ENCODE assay signal across 8 mouse cellular contexts in genomic region chr5:135369787-135370654, GRCm38 (mm10). TPM values are rescaled to one million over a fixed set of nuclear protein-coding genes. Genes with fewer than 3 reads are reported as not detected.
A peak's percentile ranks its signal among the peaks of the same experiment; 100 is the strongest.
DNase-seq lines count a peak whose midpoint lies in the region; ATAC-seq lines count a peak whose summit lies in the region.

TSS of gene Nsun5 (plus strand) at chr5:135369953.

- H3K9ac ChIP-seq in forebrain, embryonic 11.5 days (ENCODE audit: low read length): peak within 1 kb of the TSS; percentile 84
- peak within 1 kb of the TSS; percentile 86 for H3K9ac ChIP-seq in heart, embryonic 16.5 days (ENCODE audit: low read length)
- H3K9ac ChIP-seq in liver, embryonic 15.5 days: peak within 1 kb of the TSS; percentile 82
- peak within 1 kb of the TSS; percentile 89 for H3K9ac ChIP-seq in neural tube, embryonic 12.5 days

- H3K27ac ChIP-seq in forebrain, embryonic 11.5 days (ENCODE audit: low read depth, low read length): peak within 1 kb of the TSS; percentile 75; the same call in 1 of the 2 replicates
- peak within 1 kb of the TSS; percentile 83 for H3K27ac ChIP-seq in heart, embryonic 16.5 days (ENCODE audit: low read length)
- peak within 1 kb of the TSS; percentile 80 for H3K27ac ChIP-seq in liver, embryonic 15.5 days (replicated peaks)
- H3K27ac ChIP-seq in neural tube, embryonic 12.5 days: no peak within 1 kb of the TSS

- peak; percentile 81 for ATAC-seq in forebrain, embryonic 11.5 days (replicated peaks; ENCODE audit: low FRiP score)
- ATAC-seq in heart, embryonic 16.5 days (replicated peaks; ENCODE audit: extremely low read depth, insufficient read depth, low FRiP score): peak; percentile 65
- peak; percentile 77 for ATAC-seq in liver, embryonic 15.5 days (ENCODE audit: insufficient read depth)
- ATAC-seq in neural tube, embryonic 12.5 days (ENCODE audit: low FRiP score, low read depth): peak; percentile 49

- no peaks in the 10 kb centered on the region; the same call in 1 of the 2 replicates for H3K9me3 ChIP-seq in forebrain, embryonic 11.5 days (ENCODE audit: control insufficient read depth, low read length)
- H3K9me3 ChIP-seq in heart, embryonic 16.5 days (replicated peaks; ENCODE audit: control insufficient read depth, low read length): no peaks in the 10 kb centered on the region
- no peaks in the 10 kb centered on the region for H3K9me3 ChIP-seq in liver, embryonic 15.5 days (replicated peaks)
- 0 out of 2 replicates have a peak, but pooled peaks cover 4% of the 10 kb centered on the region for H3K9me3 ChIP-seq in neural tube, embryonic 12.5 days

- WGBS in forebrain, embryonic 11.5 days: 1% methylated on average over 64 of the region's 64 CpGs
- under 1% methylated on average over 64 of the region's 64 CpGs for WGBS in heart, embryonic 16.5 days
- under 1% methylated on average over 64 of the region's 64 CpGs for WGBS in liver, embryonic 15.5 days (ENCODE audit: insufficient replicate concordance)
- 1% methylated on average over 64 of the region's 64 CpGs for WGBS in neural tube, embryonic 12.5 days

- H3K4me1 ChIP-seq in forebrain, embryonic 11.5 days (replicated peaks; ENCODE audit: control insufficient read depth, insufficient read depth, low read length): no peaks in the 10 kb centered on the region
- peaks cover 5% of the 10 kb centered on the region; the same call in 1 of the 2 replicates for H3K4me1 ChIP-seq in heart, embryonic 16.5 days (ENCODE audit: control insufficient read depth, insufficient read depth, low read length)
- H3K4me1 ChIP-seq in liver, embryonic 15.5 days (replicated peaks): peaks cover 17% of the 10 kb centered on the region
- peaks cover 8% of the 10 kb centered on the region for H3K4me1 ChIP-seq in neural tube, embryonic 12.5 days

- peak within 1 kb of the TSS; percentile 86 for H3K4me2 ChIP-seq in forebrain, embryonic 11.5 days (ENCODE audit: low read depth, low read length, severe bottlenecking)
- peak within 1 kb of the TSS; percentile 75 for H3K4me2 ChIP-seq in heart, embryonic 16.5 days (ENCODE audit: low read depth, low read length)
- peak within 1 kb of the TSS; percentile 90 for H3K4me2 ChIP-seq in liver, embryonic 15.5 days
- peak within 1 kb of the TSS; percentile 96 for H3K4me2 ChIP-seq in neural tube, embryonic 12.5 days (replicated peaks)

- DNase-seq in CD8-positive naive resting alpha-beta T cell, adult 2 months (ENCODE audit: low read depth in 2 of 2, low spot score in 2 of 2): peak; percentile 86 to 96
- peak; percentile 95 for DNase-seq in c-Kit-positive CD71-negative TER-119-negative erythroid progenitor cells, embryonic 14.5 days (ENCODE audit: low read depth)
- DNase-seq in forebrain, embryonic 11.5 days (ENCODE audit: low spot score): peak; percentile 96
- DNase-seq in kidney, postnatal 36 days: peak; percentile 94 to 98
- DNase-seq in telencephalon, adult 2 months (ENCODE audit: low read depth, low spot score): peak; percentile 90

- no peaks in the 10 kb centered on the region for H3K27me3 ChIP-seq in forebrain, embryonic 11.5 days (ENCODE audit: control insufficient read depth, insufficient read depth, low read length)
- peaks cover 2% of the 10 kb centered on the region; the same call in 1 of the 2 replicates for H3K27me3 ChIP-seq in heart, embryonic 16.5 days (ENCODE audit: control insufficient read depth, insufficient read depth, low read length)
- no peaks in the 10 kb centered on the region for H3K27me3 ChIP-seq in liver, embryonic 15.5 days
- H3K27me3 ChIP-seq in neural tube, embryonic 12.5 days (replicated peaks): no peaks in the 10 kb centered on the region

- peaks cover 9% of the 10 kb centered on the region; the same call in 1 of the 2 replicates for H3K36me3 ChIP-seq in forebrain, embryonic 11.5 days (ENCODE audit: control insufficient read depth, insufficient read depth, low read length)
- peaks cover 23% of the 10 kb centered on the region for H3K36me3 ChIP-seq in heart, embryonic 16.5 days (ENCODE audit: control insufficient read depth, insufficient read depth)
- H3K36me3 ChIP-seq in liver, embryonic 15.5 days (replicated peaks): peaks cover 35% of the 10 kb centered on the region
- H3K36me3 ChIP-seq in neural tube, embryonic 12.5 days: peaks cover 32% of the 10 kb centered on the region

- peak within 1 kb of the TSS; percentile 97 for H3K4me3 ChIP-seq in forebrain, embryonic 11.5 days (ENCODE audit: low read depth, low read length)
- peak within 1 kb of the TSS; percentile 83 for H3K4me3 ChIP-seq in heart, embryonic 16.5 days (ENCODE audit: low read length)
- H3K4me3 ChIP-seq in liver, embryonic 15.5 days (replicated peaks): peak within 1 kb of the TSS; percentile 80
- H3K4me3 ChIP-seq in neural tube, embryonic 12.5 days: peak within 1 kb of the TSS; percentile 91

RNA-seq across cellular contexts. Expression of gene Nsun5, which starts in this region (rescaled TPM):
- polyA plus RNA-seq in forebrain, embryonic 11.5 days (2014; fragmentation: Nextera tagmentation; extraction: Ambion mirVana): 33.0 and 36.2 TPM in 2 replicates
- polyA plus RNA-seq in heart, embryonic 16.5 days (2015; fragmentation: Nextera tagmentation; extraction: Ambion mirVana): 21.2 and 23.3 TPM in 2 replicates
- 16.1 and 16.4 TPM in 2 replicates for polyA plus RNA-seq in liver, embryonic 15.5 days (2015; fragmentation: Nextera tagmentation; extraction: Ambion mirVana)
- 34.5 and 36.3 TPM in 2 replicates for polyA plus RNA-seq in neural tube, embryonic 12.5 days (2016; fragmentation: Nextera tagmentation; extraction: Ambion mirVana)
